Mouse (Mus musculus) G1E (cell line): ENCODE results near the gene Lrr1.

Experiments
- CTCF ChIP-seq: IDR thresholded peaks from 2 replicates; pipeline ENCODE4 v1.5.1; 2012; ENCODE audit warnings: low read depth, low read length, inconsistent platforms, mixed read lengths
- GATA1 ChIP-seq: IDR thresholded peaks from 2 replicates; pipeline ENCODE4 v1.6.1; 2012; ENCODE audit warnings: borderline replicate concordance, low read length, inconsistent platforms, mixed read lengths
- GATA2 ChIP-seq: IDR thresholded peaks from 2 replicates; pipeline ENCODE4 v1.6.1; 2012; ENCODE audit warnings: low read depth, low read length, inconsistent platforms, borderline replicate concordance

DNA sequence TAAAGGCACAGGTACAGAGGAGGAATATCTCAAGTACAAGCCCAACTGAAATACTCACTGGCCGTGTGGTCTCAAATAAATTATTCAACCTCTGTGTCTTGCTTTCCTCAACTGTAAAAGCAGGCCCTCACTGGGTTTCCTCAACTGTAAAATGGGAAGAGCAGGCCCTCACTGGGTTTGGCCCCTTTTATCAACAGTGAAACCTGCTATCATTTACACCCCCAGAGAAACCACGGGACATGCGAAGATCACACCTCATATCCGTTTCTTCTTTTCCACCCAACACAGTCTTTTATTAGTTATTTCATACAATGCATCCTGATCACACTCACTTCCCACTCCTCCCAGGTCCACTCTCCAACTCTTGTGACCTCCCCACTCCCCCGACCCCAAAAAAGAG lies 43.5 kb upstream of the Lrr1 start:
- TF ChIP-seq CTCF (no peak), GATA1 (no peak), GATA2 (no peak)
